Mouse (Mus musculus) liver, postnatal 0 days (tissue): Measurements from ENCODE around the gene Crisp3. TPM values are rescaled to one million over a fixed set of nuclear protein-coding genes. Genes with fewer than 3 reads are reported as not detected.

Experiments used
- polyA plus RNA-seq: library from polyadenylated mRNA; unstranded; fragments of >200 nt; fragmentation: Nextera tagmentation; extraction: Ambion mirVana; gene quantifications from 2 replicates; pipeline ENCODE4 v1.2.1, GENCODE M21; 2015

The Crisp3 gene
- polyA plus RNA-seq, 1 experiment from 2014 or later: not detected

Other genes with a start within 250 kb of the Crisp3 start
- gene AC192777.2, start 146.8 kb downstream of the Crisp3 start, polyA plus RNA-seq: not detected in 2 replicates
- not detected in 2 replicates for gene Pgk2, start 33.6 kb downstream of the Crisp3 start, polyA plus RNA-seq
- not detected in 2 replicates for gene Crisp1, start 76.9 kb upstream of the Crisp3 start, polyA plus RNA-seq